In the genomic region with DNA sequence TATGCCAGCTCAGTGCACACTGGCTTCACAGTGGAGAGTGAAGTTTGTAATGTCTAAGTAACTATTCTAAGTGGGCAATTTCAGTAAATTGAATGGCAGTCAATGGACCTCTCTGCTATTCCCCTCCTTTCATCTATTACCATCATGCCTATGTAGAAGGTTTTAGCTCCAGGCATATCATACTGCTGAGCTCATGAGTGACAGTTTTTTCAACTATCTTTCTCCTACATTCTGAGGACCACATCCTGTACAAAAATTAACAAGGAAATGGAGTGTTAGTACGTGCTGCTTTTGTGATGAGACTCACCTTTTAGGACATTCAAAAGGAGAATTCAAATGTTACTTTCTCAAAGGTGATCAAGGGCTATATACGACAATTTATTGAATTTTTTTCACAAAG, we compare ENCODE assay signal across 18 mouse cellular contexts.
"Had no signal": no experiment of that assay in that cellular context is flagged by ENCODE, and none has a peak within 500 bp of the region (broad histone marks: within the 10 kb centered on the region; RNA-seq: fewer than 3 reads in every experiment).

No protein-coding gene starts in this region.

- ATAC-seq: hindbrain, embryonic 16.5 days; inflammation-experienced regulatory T-cells, adult 6 months; intestine, embryonic 15.5 days; intestine, postnatal 0 days; liver, embryonic 12.5 days had no signal

- DNase-seq: gastrocnemius, adult 2 months; gastrocnemius, postnatal 10 days; gastrocnemius, postnatal 25 days; heart, adult 18-20 months; heart, postnatal 10 days; heart, postnatal 4 days; kidney, adult 18-20 months; kidney, adult 8-10 months; kidney, postnatal 10 days; kidney, postnatal 25 days; kidney, postnatal 4 days; layer of hippocampus, postnatal 36 days; left cerebral cortex, postnatal 4 days had no signal
